In genomic region chr7:79275345-79275744, GRCm38 (mm10) we compare ENCODE assay signal across 9 mouse cellular contexts. TPM values are rescaled to one million over a fixed set of nuclear protein-coding genes. Genes with fewer than 3 reads are reported as not detected.
A peak's percentile ranks its signal among the peaks of the same experiment; 100 is the strongest.
DNase-seq lines count a peak whose midpoint lies in the region; ATAC-seq and TF ChIP-seq lines count a peak whose summit lies in the region.
"Had no signal": no experiment of that assay in that cellular context is flagged by ENCODE, and none has a peak within 500 bp of the region (broad histone marks: within the 10 kb centered on the region; RNA-seq: fewer than 3 reads in every experiment).

No protein-coding gene starts in this region.

- TF ChIP-seq CTCF in kidney, adult 2 months (conservative IDR thresholded peaks at IDR 0.05; ENCODE audit: insufficient read depth, insufficient read length, low read depth, low read length): no peak

- no peak for ATAC-seq in limb, embryonic 14.5 days (ENCODE audit: low FRiP score, low read depth)
- no peak for ATAC-seq in stomach, embryonic 14.5 days (ENCODE audit: insufficient number of reproducible peaks, insufficient read depth, low FRiP score, low read depth)
- no peak for ATAC-seq in granulocyte monocyte progenitor cell, adult 5-6 weeks (replicated peaks; ENCODE audit: poor library complexity, severe bottlenecking)
- ATAC-seq: Patski had no signal

- peaks cover 27% of the 10 kb centered on the region for H3K4me1 ChIP-seq in kidney, adult 2 months (ENCODE audit: control insufficient read depth, insufficient read depth, low read length)
- H3K4me1 ChIP-seq in heart, embryonic 10.5 days: peaks cover 61% of the 10 kb centered on the region
- peaks cover 22% of the 10 kb centered on the region for H3K4me1 ChIP-seq in limb, embryonic 14.5 days (ENCODE audit: control insufficient read depth, insufficient read depth, low read length)
- H3K4me1 ChIP-seq in stomach, embryonic 14.5 days (ENCODE audit: control insufficient read depth, insufficient read depth, low read length): peaks cover 38% of the 10 kb centered on the region

- no peaks in the 10 kb centered on the region for H3K9me3 ChIP-seq in heart, embryonic 10.5 days
- no peaks in the 10 kb centered on the region for H3K9me3 ChIP-seq in limb, embryonic 14.5 days (ENCODE audit: control insufficient read depth, low read length)
- no peaks in the 10 kb centered on the region for H3K9me3 ChIP-seq in stomach, embryonic 14.5 days (ENCODE audit: control insufficient read depth, low read depth, low read length)

- no peak overlapping the region for H3K9ac ChIP-seq in limb, embryonic 14.5 days (ENCODE audit: low read depth, low read length, severe bottlenecking)
- H3K9ac ChIP-seq in stomach, embryonic 14.5 days (replicated peaks; ENCODE audit: low read depth, low read length): no peak overlapping the region

- no peaks in the 10 kb centered on the region for H3K36me3 ChIP-seq in kidney, adult 2 months (ENCODE audit: control insufficient read depth, insufficient read depth, low read length)
- no peaks in the 10 kb centered on the region for H3K36me3 ChIP-seq in heart, embryonic 10.5 days
- H3K36me3 ChIP-seq in limb, embryonic 14.5 days (ENCODE audit: control insufficient read depth, insufficient read depth, low read length): no peaks in the 10 kb centered on the region
- H3K36me3 ChIP-seq in stomach, embryonic 14.5 days (ENCODE audit: control insufficient read depth, insufficient read depth, low read length): no peaks in the 10 kb centered on the region; the same call in 1 of the 2 replicates

- H3K27me3 ChIP-seq in kidney, adult 2 months (replicated peaks; ENCODE audit: control insufficient read depth, insufficient read depth, low read length): no peaks in the 10 kb centered on the region
- H3K27me3 ChIP-seq in heart, embryonic 10.5 days (ENCODE audit: insufficient read depth, poor library complexity, severe bottlenecking): no peaks in the 10 kb centered on the region
- no peaks in the 10 kb centered on the region for H3K27me3 ChIP-seq in limb, embryonic 14.5 days (ENCODE audit: control insufficient read depth, insufficient read depth, low read length)
- H3K27me3 ChIP-seq in stomach, embryonic 14.5 days (ENCODE audit: control insufficient read depth, insufficient read depth, low read length): no peaks in the 10 kb centered on the region
- H3K27me3 ChIP-seq: Patski had no signal

- peak overlapping the region; percentile 44 for H3K27ac ChIP-seq in kidney, adult 2 months (ENCODE audit: insufficient read depth, low read depth, low read length)
- peak overlapping the region; percentile 31; the same call in 1 of the 2 replicates for H3K27ac ChIP-seq in heart, embryonic 10.5 days
- H3K27ac ChIP-seq in limb, embryonic 14.5 days (replicated peaks; ENCODE audit: low read depth, low read length): no peak overlapping the region
- H3K27ac ChIP-seq in stomach, embryonic 14.5 days (ENCODE audit: low read length): peak overlapping the region; percentile 24; the same call in 1 of the 2 replicates

- peak overlapping the region; percentile 33 for H3K4me3 ChIP-seq in kidney, adult 2 months (ENCODE audit: insufficient read depth, low read depth, low read length)
- peak overlapping the region; percentile 41 for H3K4me3 ChIP-seq in heart, embryonic 10.5 days
- 0 out of 2 replicates have a peak overlapping the region, but pooled peaks have one; percentile 7 for H3K4me3 ChIP-seq in limb, embryonic 14.5 days (replicated peaks; ENCODE audit: low read length)
- H3K4me3 ChIP-seq in stomach, embryonic 14.5 days (ENCODE audit: low read depth, low read length): peak overlapping the region; percentile 23

- DNase-seq in kidney, adult 2 months: peak; percentile 39
- no peak for DNase-seq in kidney, postnatal 36 days
- peak; percentile 52 for DNase-seq in NIH3T3 (ENCODE audit: low read depth)
- no peak for DNase-seq in heart, embryonic 10.5 days (ENCODE audit: low spot score)
- no peak for DNase-seq in limb, embryonic 14.5 days (ENCODE audit: low spot score)
- no peak for DNase-seq in gastrocnemius, adult 8-10 months (ENCODE audit: low spot score in 2 of 2)

- WGBS in kidney, adult 2 months: 43% methylated on average over 11 of the region's 11 CpGs
- 16% methylated on average over 11 of the region's 11 CpGs for WGBS in heart, embryonic 10.5 days
- WGBS in limb, embryonic 14.5 days: 13% methylated on average over 11 of the region's 11 CpGs
- 18% methylated on average over 11 of the region's 11 CpGs for WGBS in stomach, embryonic 14.5 days

- no peak for TF ChIP-seq POLR2A in kidney, adult 2 months (IDR thresholded peaks at IDR 0.05; ENCODE audit: low read depth, low read length)
- no peak for TF ChIP-seq POLR2A in limb, embryonic 14.5 days (IDR thresholded peaks at IDR 0.05; ENCODE audit: borderline replicate concordance, extremely low read depth, insufficient read depth, insufficient read length)

- peak overlapping the region; percentile 40 for H3K4me2 ChIP-seq in limb, embryonic 14.5 days (replicated peaks; ENCODE audit: low read depth, low read length, severe bottlenecking)
- peak overlapping the region; percentile 70 for H3K4me2 ChIP-seq in stomach, embryonic 14.5 days (replicated peaks; ENCODE audit: low read depth, low read length)

RNA-seq across cellular contexts. Expression of gene Abhd2, which starts 2.3 kb away (rescaled TPM):
- polyA plus RNA-seq in kidney, adult 2 months (2012; rRNA removed): 29.4 and 33.3 TPM in 2 replicates
- polyA plus RNA-seq in heart, embryonic 10.5 days (2016; fragmentation: Nextera tagmentation; extraction: Ambion mirVana): 4.7 and 5.4 TPM in 2 replicates
- 7.8 and 9.5 TPM in 2 replicates for polyA plus RNA-seq in limb, embryonic 14.5 days (2012; rRNA removed)
- 10.9 and 13.0 TPM in 2 replicates for polyA plus RNA-seq in limb, embryonic 14.5 days (2014; fragmentation: Nextera tagmentation; extraction: Ambion mirVana)
- polyA plus RNA-seq in stomach, embryonic 14.5 days (2014; fragmentation: Nextera tagmentation; extraction: Ambion mirVana): 15.0 and 16.7 TPM in 2 replicates
- 1 to 10 TPM; 2.7 to 4.5 (median 4.0) TPM for total RNA-seq in gastrocnemius, adult 8-10 months (2022)
- total RNA-seq in granulocyte monocyte progenitor cell, adult 5-6 weeks (2014; fragmentation: Nextera tagmentation): 55.3 and 56.0 TPM in 2 replicates
- total RNA-seq in granulocyte monocyte progenitor cell, adult 5-6 weeks (2017): 33.3 and 33.4 TPM in 2 replicates

Comparison
In these comparisons a context has a peak if more than half of its experiments do, and no peak if none do; other contexts are left out.
1. DNase-seq: peak in kidney, adult 2 months (single experiment) and NIH3T3 (single experiment); none in kidney, postnatal 36 days (0 of 2), heart, embryonic 10.5 days (single experiment), limb, embryonic 14.5 days (single experiment) and gastrocnemius, adult 8-10 months (0 of 2).
2. Peak in every context shown above with its lines, with median percentiles within 50 percentile points of each other: H3K4me3 ChIP-seq.